Mouse (Mus musculus) liver, adult 2 months (tissue): Measurements from ENCODE around the gene Ift43. TPM values are rescaled to one million over a fixed set of nuclear protein-coding genes. Genes with fewer than 3 reads are reported as not detected.

Source experiments
- DNase-seq: peaks from one replicate; pipeline ENCODE4 v3.0.0-alpha.2; 2011; ENCODE audit warnings: low read depth, low spot score; ENCODE audit errors: extremely low read depth
- H3K27ac ChIP-seq: fragments of 200-500 bp; replicated peaks from 2 replicates; pipeline ENCODE4 v1.5.1; 2012; ENCODE audit warnings: low read depth, mild to moderate bottlenecking, control low read depth, inconsistent platforms, low read length; ENCODE audit not compliant: insufficient read depth
- H3K27me3 ChIP-seq: fragments of 200-500 bp; 2 replicates; pipeline ENCODE4 v1.6.1; 2012; ENCODE audit warnings: mild to moderate bottlenecking, moderate library complexity, low read length, inconsistent platforms; ENCODE audit not compliant: control insufficient read depth, insufficient read depth
- H3K36me3 ChIP-seq: fragments of 200-500 bp; 2 replicates; pipeline ENCODE4 v1.6.1; 2012; ENCODE audit warnings: low read length, inconsistent platforms; ENCODE audit not compliant: control insufficient read depth, insufficient read depth
- H3K4me1 ChIP-seq: fragments of 200-500 bp; 2 replicates; pipeline ENCODE4 v1.6.1; 2011; ENCODE audit warnings: low read length; ENCODE audit not compliant: control insufficient read depth, insufficient read depth
- H3K4me3 ChIP-seq: fragments of 200-500 bp; 2 replicates; pipeline ENCODE4 v1.5.1; 2011; ENCODE audit warnings: low read depth, mild to moderate bottlenecking, control low read depth, low read length, moderate library complexity; ENCODE audit not compliant: insufficient read depth
- H3K79me2 ChIP-seq: fragments of 200-500 bp; 2 replicates; pipeline ENCODE4 v1.6.1; 2012; ENCODE audit warnings: inconsistent platforms, mild to moderate bottlenecking, low read length, moderate library complexity; ENCODE audit not compliant: control insufficient read depth, insufficient read depth
- H3K9ac ChIP-seq: fragments of 200-500 bp; 2 replicates; pipeline ENCODE4 v1.6.1; 2012; ENCODE audit warnings: low read depth, mild to moderate bottlenecking, control low read depth, inconsistent platforms, low read length
- CTCF ChIP-seq: fragments of 200-500 bp; IDR thresholded peaks from 2 replicates; pipeline ENCODE4 v1.5.1; 2011; ENCODE audit warnings: low read depth, low read length, control low read depth
- POLR2A ChIP-seq: fragments of 200-500 bp; IDR thresholded peaks from 2 replicates; pipeline ENCODE4 v1.6.1; 2011; ENCODE audit warnings: low read length, control low read depth; ENCODE audit not compliant: insufficient read depth; ENCODE audit errors: extremely low read depth
- WGBS: fragments of 180-500 bp; shearing (Covaris S2); methylation state at CpG from one replicate; pipeline ENCODE4 v1.1.7; 2018; 5-methylcytosine and 5-hydroxymethylcytosine counted together
- polyA plus RNA-seq: library from polyadenylated mRNA; depleted of rRNA; stranded (reverse); fragments of >200 nt; gene quantifications from 2 replicates; pipeline ENCODE4 v1.2.3, GENCODE M21; 2012
- total RNA-seq: library from RNA; depleted of rRNA; stranded (reverse); fragments of >200 nt; gene quantifications from 2 replicates; pipeline ENCODE4 v1.2.3, GENCODE M21; 2014

Ift43 gene
- total and polyA plus RNA-seq, 2 experiments: 3.5 to 4.5 TPM

DNA sequence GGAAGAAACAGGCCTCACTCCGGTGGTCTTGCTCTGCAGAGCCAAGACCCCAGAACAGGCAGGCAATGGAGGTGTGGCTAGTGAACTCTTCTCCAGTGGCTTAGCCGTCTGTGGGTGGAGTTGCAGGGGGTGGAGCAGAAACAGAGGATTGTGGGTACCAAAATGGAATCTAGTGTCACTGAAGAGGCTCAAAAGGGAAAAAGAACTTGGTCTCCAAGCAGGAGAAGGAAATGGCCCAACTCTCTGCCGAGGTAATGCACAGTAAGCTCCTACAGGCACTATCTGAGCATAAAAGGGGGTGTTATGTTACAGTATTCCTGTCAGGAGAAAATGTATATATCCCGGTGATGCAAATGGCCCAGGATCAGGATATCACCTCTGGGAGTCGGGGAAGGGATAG is 86.9 kb downstream of the Ift43 start:
- no peak for DNase-seq
- WGBS: 83% methylated on average over 5 of the region's 5 CpGs
- H3K27ac ChIP-seq: no peak overlapping the region
- no peak overlapping the region for H3K4me3 ChIP-seq
- no peaks in the 10 kb centered on the region for H3K4me1 ChIP-seq
- H3K27me3 ChIP-seq: no peaks in the 10 kb centered on the region
- no peaks in the 10 kb centered on the region for H3K36me3 ChIP-seq
- TF ChIP-seq CTCF (no peak), POLR2A (no peak)
- no peak overlapping the region for H3K9ac ChIP-seq
- H3K79me2 ChIP-seq: no peaks in the 10 kb centered on the region

GRCm38 (mm10) chr12:86173314-86173713 is 91.0 kb downstream of the Ift43 start:
- no peaks in the 10 kb centered on the region for H3K36me3 ChIP-seq
- DNase-seq: no peak
- H3K9ac ChIP-seq: no peak overlapping the region
- H3K4me1 ChIP-seq: no peaks in the 10 kb centered on the region
- TF ChIP-seq CTCF (no peak), POLR2A (no peak)
- H3K27me3 ChIP-seq: no peaks in the 10 kb centered on the region; the same call in 1 of the 2 replicates
- H3K27ac ChIP-seq: no peak overlapping the region
- H3K79me2 ChIP-seq: no peaks in the 10 kb centered on the region
- no peak overlapping the region for H3K4me3 ChIP-seq
- WGBS: 64% methylated on average over 6 of the region's 6 CpGs

- Histone ChIP-seq H3K9ac (no peak overlapping the region), H3K27ac (no peak overlapping the region), H3K4me3 (no peak overlapping the region), H3K27me3 (no peaks in the 10 kb centered on the region; the same call in 1 of the 2 replicates), H3K36me3 (no peaks in the 10 kb centered on the region), H3K4me1 (no peaks in the 10 kb centered on the region), H3K79me2 (no peaks in the 10 kb centered on the region)
- TF ChIP-seq CTCF: no peak
- no peak for TF ChIP-seq POLR2A
- 92% methylated on average over 12 of the region's 12 CpGs for WGBS
- no peak for DNase-seq
These were observed 92.0 kb downstream of the Ift43 start for GRCm38 (mm10) chr12:86174369-86174768.

DNA sequence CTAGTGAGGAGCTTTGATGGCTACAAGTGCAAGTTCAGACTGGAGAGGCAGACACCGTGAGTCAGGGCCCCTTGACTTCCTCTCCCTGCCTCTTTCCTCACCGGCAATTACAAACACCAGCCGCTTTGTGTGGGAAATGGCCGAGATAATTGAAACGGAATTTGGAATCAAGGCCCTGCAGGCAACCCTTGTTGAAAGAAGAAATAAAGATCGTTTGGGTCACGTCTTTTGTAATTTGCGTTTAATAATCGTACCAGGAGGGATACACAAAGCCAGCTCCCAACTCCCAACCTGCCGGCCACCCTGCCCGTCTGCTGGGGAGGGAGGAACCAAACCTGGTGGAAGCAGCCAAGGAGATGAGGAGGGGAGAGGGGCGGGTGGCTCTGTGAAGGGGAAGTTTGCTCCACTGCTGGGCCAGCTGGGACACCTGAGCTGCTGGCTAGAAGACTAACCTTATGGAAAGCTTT is 93.2 kb downstream of the Ift43 start:
- Histone ChIP-seq H3K4me3 (no peak overlapping the region), H3K27me3 (no peaks in the 10 kb centered on the region; the same call in 1 of the 2 replicates), H3K36me3 (no peaks in the 10 kb centered on the region), H3K79me2 (no peaks in the 10 kb centered on the region), H3K27ac (no peak overlapping the region), H3K9ac (no peak overlapping the region), H3K4me1 (no peaks in the 10 kb centered on the region)
- TF ChIP-seq POLR2A: no peak
- TF ChIP-seq CTCF: no peak
- 40% methylated on average over 12 of the region's 12 CpGs for WGBS
- DNase-seq: no peak

DNA sequence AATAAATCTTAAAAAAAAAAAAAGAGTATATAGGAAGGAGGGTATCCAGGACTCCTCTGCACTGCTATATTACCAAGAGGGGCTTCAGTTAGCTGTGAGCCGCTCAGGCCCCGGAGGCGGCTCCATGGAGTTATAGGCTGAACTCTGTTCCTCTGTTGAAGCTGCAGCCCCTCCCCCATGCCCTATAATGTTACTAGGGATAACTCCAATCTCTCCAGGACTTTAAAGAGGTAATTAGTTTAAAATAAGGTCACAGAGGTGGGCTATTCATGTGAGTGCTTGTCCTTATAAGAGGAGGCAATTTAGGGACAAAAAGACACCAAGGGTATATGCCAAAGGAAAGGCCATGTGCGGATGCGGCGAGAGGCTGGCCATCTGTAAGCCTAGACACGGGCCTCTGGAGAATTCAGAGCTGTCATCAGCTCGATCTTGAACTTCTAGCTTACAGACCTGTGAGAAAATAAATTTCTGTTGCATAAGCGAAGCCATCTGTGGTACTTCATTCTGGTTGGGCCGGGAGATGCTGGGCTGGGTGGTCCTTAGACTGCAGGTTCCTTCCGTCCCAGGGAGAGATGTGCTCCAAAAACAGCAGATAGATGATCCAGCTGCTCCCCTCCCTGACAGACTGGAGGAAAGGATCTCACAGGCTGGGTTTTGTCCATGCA is 94.5 kb downstream of the Ift43 start:
- WGBS: 92% methylated on average over 11 of the region's 11 CpGs
- Histone ChIP-seq H3K4me3 (no peak overlapping the region), H3K9ac (no peak overlapping the region), H3K27ac (no peak overlapping the region), H3K27me3 (no peaks in the 10 kb centered on the region; the same call in 1 of the 2 replicates), H3K4me1 (no peaks in the 10 kb centered on the region), H3K36me3 (no peaks in the 10 kb centered on the region), H3K79me2 (no peaks in the 10 kb centered on the region)
- no peak for TF ChIP-seq CTCF
- no peak for TF ChIP-seq POLR2A
- DNase-seq: no peak

DNA sequence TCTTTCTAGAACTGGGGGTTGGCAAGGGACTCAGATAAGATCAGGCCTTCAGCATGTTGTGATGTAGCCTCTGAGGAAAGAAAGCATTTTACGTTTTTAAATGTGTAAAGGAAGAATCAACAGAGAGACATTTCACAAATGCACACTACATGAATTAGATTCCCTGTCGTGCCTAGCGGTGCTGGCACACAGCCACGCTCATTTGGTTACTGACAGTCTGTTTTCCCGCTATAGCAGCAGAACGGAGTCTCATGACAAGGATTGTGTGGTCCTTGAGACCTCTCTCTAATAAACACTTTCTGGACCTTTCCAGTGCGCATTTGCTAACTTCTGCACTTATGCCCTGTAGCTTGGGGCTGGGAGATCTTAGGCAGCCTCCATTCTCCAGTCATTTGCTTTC is 96.9 kb downstream of the Ift43 start:
- H3K4me1 ChIP-seq: no peaks in the 10 kb centered on the region
- WGBS: 84% methylated on average over 7 of the region's 7 CpGs

More for the DNA sequence above, 96.9 kb downstream of the Ift43 start:
- Histone ChIP-seq H3K79me2 (no peaks in the 10 kb centered on the region), H3K27ac (no peak overlapping the region), H3K4me3 (no peak overlapping the region), H3K9ac (no peak overlapping the region), H3K27me3 (peaks cover 2% of the 10 kb centered on the region; the same call in 1 of the 2 replicates), H3K36me3 (no peaks in the 10 kb centered on the region)
- TF ChIP-seq POLR2A (no peak), CTCF (no peak)
- DNase-seq: no peak
